Mouse (Mus musculus) lung, postnatal 0 days (tissue): ENCODE data around the gene Vhl.

ENCODE experiments used
- CTCF ChIP-seq: IDR thresholded peaks from 2 replicates; pipeline ENCODE4 v1.5.1; 2016; ENCODE audit warnings: antibody characterized with exemption, mild to moderate bottlenecking
- EP300 ChIP-seq: IDR thresholded peaks from 2 replicates; pipeline ENCODE4 v1.6.1; 2016; ENCODE audit warnings: antibody characterized with exemption, mild to moderate bottlenecking, control low read depth

DNA sequence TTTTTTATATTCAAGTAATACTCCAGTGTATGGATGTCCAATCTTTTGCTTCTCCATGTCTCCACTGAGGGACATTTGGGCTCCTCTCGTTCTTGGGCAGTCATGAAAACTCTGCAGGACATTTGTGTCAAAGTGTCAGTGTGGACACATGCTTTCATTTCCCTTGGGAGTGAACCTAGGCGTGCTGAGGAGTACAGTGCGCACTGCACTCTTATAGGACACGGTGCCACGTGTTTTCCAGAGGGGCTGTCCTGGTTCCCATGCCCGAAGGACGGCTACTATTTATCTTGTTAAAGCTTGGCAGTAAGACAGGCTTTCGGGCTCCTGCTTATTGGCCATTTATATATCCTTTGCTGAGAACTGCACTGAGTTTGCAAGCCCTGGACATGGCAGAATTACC, 18.8 kb downstream of the Vhl start:
- no peak for TF ChIP-seq CTCF
- no peak for TF ChIP-seq EP300
